Mouse (Mus musculus): ENCODE results near the gene Ppl.

- TF ChIP-seq CTCF (IDR thresholded peaks at IDR 0.05; ENCODE audit: low read depth) (no peak), EP300 (IDR thresholded peaks at IDR 0.05; ENCODE audit: low read depth) (no peak)
These were observed 7.5 kb upstream of the Ppl start for GRCm38 (mm10) chr16:5139741-5140140.

Measured in liver, postnatal 0 days (tissue).